Mouse (Mus musculus): Measurements from ENCODE around the gene Dcaf4. TPM values are rescaled to one million over a fixed set of nuclear protein-coding genes. Genes with fewer than 3 reads are reported as not detected.

Dcaf4 gene
- total and polyA plus RNA-seq, 2 experiments: 3.0 to 5.4 TPM

- H3K4me3 ChIP-seq (ENCODE audit: insufficient read depth, low read depth, low read length): no peak overlapping the region
- no peaks in the 10 kb centered on the region for H3K79me2 ChIP-seq (ENCODE audit: control insufficient read depth, insufficient read depth, low read length)
- no peaks in the 10 kb centered on the region for H3K27me3 ChIP-seq (ENCODE audit: control insufficient read depth, insufficient read depth, low read length)
- DNase-seq (ENCODE audit: extremely low read depth, low read depth, low spot score): no peak
- H3K36me3 ChIP-seq (ENCODE audit: control insufficient read depth, insufficient read depth, low read length): no peaks in the 10 kb centered on the region
- H3K9ac ChIP-seq (ENCODE audit: low read depth, low read length): no peak overlapping the region
- no peaks in the 10 kb centered on the region for H3K4me1 ChIP-seq (ENCODE audit: control insufficient read depth, insufficient read depth, low read length)
- no peak overlapping the region for H3K27ac ChIP-seq (replicated peaks; ENCODE audit: insufficient read depth, low read depth, low read length)
- TF ChIP-seq POLR2A (IDR thresholded peaks at IDR 0.05; ENCODE audit: extremely low read depth, insufficient read depth, low read length) (no peak), CTCF (IDR thresholded peaks at IDR 0.05; ENCODE audit: low read depth, low read length) (no peak)
- 81% methylated on average over 3 of the region's 3 CpGs for WGBS
Observed at GRCm38 (mm10) chr12:83492808-83493207, 27.5 kb upstream of the Dcaf4 start.

DNA sequence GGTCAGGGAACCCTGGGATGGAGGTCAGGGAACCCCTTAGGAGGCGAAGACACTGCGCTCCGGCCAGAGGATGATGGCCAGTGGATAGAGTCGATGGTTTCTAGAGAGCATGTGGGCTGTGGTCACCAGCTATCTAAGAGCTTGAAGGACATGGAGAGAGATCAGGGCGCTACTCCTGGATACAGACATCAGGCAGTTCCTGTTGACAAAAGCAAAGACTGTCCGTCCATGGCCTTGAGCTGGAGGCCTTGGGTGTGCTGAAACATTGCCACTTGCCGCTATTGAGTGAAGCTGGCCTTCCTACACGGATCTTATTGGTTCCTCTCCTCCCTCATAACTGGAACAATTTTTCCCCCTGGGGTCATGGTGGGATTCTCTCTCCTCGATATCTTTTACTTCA is 26.1 kb upstream of the Dcaf4 start:
- DNase-seq (ENCODE audit: extremely low read depth, low read depth, low spot score): no peak
- Histone ChIP-seq H3K36me3 (ENCODE audit: control insufficient read depth, insufficient read depth, low read length) (no peaks in the 10 kb centered on the region), H3K27me3 (ENCODE audit: control insufficient read depth, insufficient read depth, low read length) (no peaks in the 10 kb centered on the region), H3K9ac (ENCODE audit: low read depth, low read length) (no peak overlapping the region), H3K79me2 (ENCODE audit: control insufficient read depth, insufficient read depth, low read length) (no peaks in the 10 kb centered on the region), H3K4me1 (ENCODE audit: control insufficient read depth, insufficient read depth, low read length) (no peaks in the 10 kb centered on the region), H3K4me3 (ENCODE audit: insufficient read depth, low read depth, low read length) (no peak overlapping the region), H3K27ac (replicated peaks; ENCODE audit: insufficient read depth, low read depth, low read length) (no peak overlapping the region)
- 67% methylated on average over 9 of the region's 9 CpGs for WGBS
- TF ChIP-seq POLR2A (IDR thresholded peaks at IDR 0.05; ENCODE audit: extremely low read depth, insufficient read depth, low read length) (no peak), CTCF (IDR thresholded peaks at IDR 0.05; ENCODE audit: low read depth, low read length) (no peak)

DNA sequence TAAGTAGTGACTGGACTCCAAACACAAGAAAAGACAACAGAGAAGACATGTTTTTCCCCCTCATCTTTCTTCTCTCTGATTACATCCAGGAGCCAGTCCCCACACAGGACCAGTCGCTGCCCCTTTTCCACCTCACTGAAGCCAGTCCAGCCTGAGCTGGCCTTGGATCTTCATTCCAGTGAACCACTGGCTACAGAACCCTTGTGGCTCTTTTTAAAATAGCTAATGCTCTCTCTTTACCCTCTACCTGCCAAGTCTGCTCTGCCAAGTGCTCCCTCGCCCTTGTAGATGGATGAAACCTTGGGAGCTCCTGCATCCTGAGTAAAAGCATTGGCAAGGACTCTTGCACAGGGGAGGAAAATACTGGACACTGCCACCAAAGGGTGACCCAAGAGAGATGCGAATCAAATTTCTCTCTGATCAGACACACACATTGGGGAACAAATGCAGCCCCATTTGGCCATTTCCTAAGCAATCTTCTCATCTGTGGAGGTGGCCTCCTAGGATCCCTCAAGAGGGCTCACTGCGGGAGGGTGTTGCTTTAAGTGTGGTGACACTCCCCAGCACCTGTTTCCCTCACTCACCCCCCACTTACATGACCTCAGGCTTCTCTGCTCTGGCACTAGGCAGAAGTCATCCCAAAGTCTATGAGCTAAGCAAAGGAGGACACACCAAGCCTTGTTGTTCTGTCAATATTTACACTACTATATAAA is 24.9 kb upstream of the Dcaf4 start:
- H3K4me3 ChIP-seq (ENCODE audit: insufficient read depth, low read depth, low read length): no peak overlapping the region
- H3K79me2 ChIP-seq (ENCODE audit: control insufficient read depth, insufficient read depth, low read length): no peaks in the 10 kb centered on the region
- TF ChIP-seq POLR2A (IDR thresholded peaks at IDR 0.05; ENCODE audit: extremely low read depth, insufficient read depth, low read length): no peak
- H3K36me3 ChIP-seq (ENCODE audit: control insufficient read depth, insufficient read depth, low read length): no peaks in the 10 kb centered on the region
- no peak overlapping the region for H3K9ac ChIP-seq (ENCODE audit: low read depth, low read length)
- 77% methylated on average over 4 of the region's 4 CpGs for WGBS
- no peaks in the 10 kb centered on the region for H3K27me3 ChIP-seq (ENCODE audit: control insufficient read depth, insufficient read depth, low read length)
- H3K27ac ChIP-seq (replicated peaks; ENCODE audit: insufficient read depth, low read depth, low read length): no peak overlapping the region
- no peaks in the 10 kb centered on the region for H3K4me1 ChIP-seq (ENCODE audit: control insufficient read depth, insufficient read depth, low read length)
- no peak for DNase-seq (ENCODE audit: extremely low read depth, low read depth, low spot score)

- Histone ChIP-seq H3K9ac (ENCODE audit: low read depth, low read length) (no peak overlapping the region), H3K79me2 (ENCODE audit: control insufficient read depth, insufficient read depth, low read length) (no peaks in the 10 kb centered on the region), H3K4me3 (ENCODE audit: insufficient read depth, low read depth, low read length) (no peak overlapping the region), H3K36me3 (ENCODE audit: control insufficient read depth, insufficient read depth, low read length) (no peaks in the 10 kb centered on the region), H3K4me1 (ENCODE audit: control insufficient read depth, insufficient read depth, low read length) (no peaks in the 10 kb centered on the region), H3K27ac (replicated peaks; ENCODE audit: insufficient read depth, low read depth, low read length) (no peak overlapping the region), H3K27me3 (ENCODE audit: control insufficient read depth, insufficient read depth, low read length) (no peaks in the 10 kb centered on the region)
- DNase-seq (ENCODE audit: extremely low read depth, low read depth, low spot score): peak; percentile 28
- WGBS: 43% methylated on average over 9 of the region's 9 CpGs
- no peak for TF ChIP-seq POLR2A (IDR thresholded peaks at IDR 0.05; ENCODE audit: extremely low read depth, insufficient read depth, low read length)
Observed at GRCm38 (mm10) chr12:83495961-83496282, 24.3 kb upstream of the Dcaf4 start.

DNA sequence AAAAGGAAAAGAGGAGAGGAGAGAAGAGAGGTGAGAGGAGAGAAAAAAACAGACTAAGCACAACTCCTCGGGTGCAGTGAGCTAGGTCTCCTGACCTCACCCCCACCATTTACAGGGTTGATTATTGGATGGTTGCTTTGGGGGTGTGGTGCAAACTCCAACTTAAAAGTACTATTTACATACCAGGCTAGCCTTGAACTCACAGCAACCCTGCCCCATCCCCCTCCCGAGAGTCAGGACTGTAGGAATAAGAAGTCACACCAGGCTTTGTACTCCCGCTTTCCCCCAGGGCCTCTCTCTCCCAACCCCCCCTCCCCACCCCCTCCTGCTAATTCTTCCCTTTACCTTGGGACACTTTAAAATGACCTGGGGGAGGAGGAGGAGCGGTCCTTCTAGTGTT is 23.9 kb upstream of the Dcaf4 start:
- H3K79me2 ChIP-seq (ENCODE audit: control insufficient read depth, insufficient read depth, low read length): no peaks in the 10 kb centered on the region
- no peak overlapping the region for H3K4me3 ChIP-seq (ENCODE audit: insufficient read depth, low read depth, low read length)
- no peaks in the 10 kb centered on the region for H3K27me3 ChIP-seq (ENCODE audit: control insufficient read depth, insufficient read depth, low read length)
- no peak for DNase-seq (ENCODE audit: extremely low read depth, low read depth, low spot score)
- TF ChIP-seq POLR2A (IDR thresholded peaks at IDR 0.05; ENCODE audit: extremely low read depth, insufficient read depth, low read length) (no peak), CTCF (IDR thresholded peaks at IDR 0.05; ENCODE audit: low read depth, low read length) (no peak)
- no peaks in the 10 kb centered on the region for H3K4me1 ChIP-seq (ENCODE audit: control insufficient read depth, insufficient read depth, low read length)
- 69% methylated on average over 4 of the region's 4 CpGs for WGBS
- no peaks in the 10 kb centered on the region for H3K36me3 ChIP-seq (ENCODE audit: control insufficient read depth, insufficient read depth, low read length)
- no peak overlapping the region for H3K27ac ChIP-seq (replicated peaks; ENCODE audit: insufficient read depth, low read depth, low read length)
- no peak overlapping the region for H3K9ac ChIP-seq (ENCODE audit: low read depth, low read length)

GRCm38 (mm10) chr12:83496736-83497135 is 23.5 kb upstream of the Dcaf4 start:
- Histone ChIP-seq H3K4me3 (ENCODE audit: insufficient read depth, low read depth, low read length) (no peak overlapping the region), H3K9ac (ENCODE audit: low read depth, low read length) (no peak overlapping the region), H3K36me3 (ENCODE audit: control insufficient read depth, insufficient read depth, low read length) (no peaks in the 10 kb centered on the region), H3K27ac (replicated peaks; ENCODE audit: insufficient read depth, low read depth, low read length) (no peak overlapping the region), H3K27me3 (ENCODE audit: control insufficient read depth, insufficient read depth, low read length) (no peaks in the 10 kb centered on the region), H3K4me1 (ENCODE audit: control insufficient read depth, insufficient read depth, low read length) (no peaks in the 10 kb centered on the region), H3K79me2 (ENCODE audit: control insufficient read depth, insufficient read depth, low read length) (no peaks in the 10 kb centered on the region)
- TF ChIP-seq CTCF (IDR thresholded peaks at IDR 0.05; ENCODE audit: low read depth, low read length) (no peak), POLR2A (IDR thresholded peaks at IDR 0.05; ENCODE audit: extremely low read depth, insufficient read depth, low read length) (no peak)
- DNase-seq (ENCODE audit: extremely low read depth, low read depth, low spot score): no peak
- WGBS: 91% methylated on average over 6 of the region's 6 CpGs

Data from liver, adult 2 months (tissue).